Mouse (Mus musculus) small intestine, adult 2 months (tissue): ENCODE measurements at regions not wholly inside any gene's neighbourhood (a gene's known extent, or its start where the extent isn't known, plus 50 kb on each side); places are given as distances from the start of the nearest gene placed in this dataset.

Experiments used
- H3K27ac ChIP-seq: fragments of 200-500 bp; 2 replicates; pipeline ENCODE4 v1.5.1; 2012; ENCODE audit warnings: low read depth, low read length, control low read depth, inconsistent platforms; ENCODE audit not compliant: insufficient read depth
- H3K27me3 ChIP-seq: fragments of 200-500 bp; 2 replicates; pipeline ENCODE4 v1.6.1; 2012; ENCODE audit warnings: mild to moderate bottlenecking, moderate library complexity, low read length, inconsistent platforms; ENCODE audit not compliant: control insufficient read depth, insufficient read depth
- H3K36me3 ChIP-seq: fragments of 200-500 bp; 2 replicates; pipeline ENCODE4 v1.6.1; 2012; ENCODE audit warnings: mild to moderate bottlenecking, low read length, control low read depth, inconsistent platforms; ENCODE audit not compliant: control insufficient read depth, insufficient read depth
- H3K4me1 ChIP-seq: fragments of 200-500 bp; 2 replicates; pipeline ENCODE4 v1.6.1; 2012; ENCODE audit warnings: low read length, inconsistent platforms, mixed read lengths; ENCODE audit not compliant: control insufficient read depth, insufficient read depth, insufficient read length
- H3K4me3 ChIP-seq: fragments of 200-500 bp; 2 replicates; pipeline ENCODE4 v1.5.1; 2012; ENCODE audit warnings: low read depth, mild to moderate bottlenecking, control low read depth, inconsistent platforms, low read length, moderate library complexity
- CTCF ChIP-seq: fragments of 200-500 bp; IDR thresholded peaks from 2 replicates; pipeline ENCODE4 v1.5.1; 2012; ENCODE audit warnings: low read depth, mild to moderate bottlenecking, control low read depth, inconsistent platforms, low read length, moderate library complexity, mixed read lengths; ENCODE audit not compliant: insufficient replicate concordance, insufficient read length; ENCODE audit errors: extremely low read depth
- POLR2A ChIP-seq: fragments of 200-500 bp; IDR thresholded peaks from 2 replicates; pipeline ENCODE4 v1.6.1; 2012; ENCODE audit warnings: low read depth, mild to moderate bottlenecking, control low read depth, inconsistent platforms, low read length, moderate library complexity
- WGBS: fragments of 180-500 bp; shearing (Covaris S2); methylation state at CpG from one replicate; pipeline ENCODE4 v1.1.7; 2018; 5-methylcytosine and 5-hydroxymethylcytosine counted together

- Histone ChIP-seq H3K36me3 (no peaks in the 10 kb centered on the region), H3K27ac (no peak overlapping the region), H3K4me1 (no peaks in the 10 kb centered on the region; the same call in 1 of the 2 replicates), H3K4me3 (no peak overlapping the region), H3K27me3 (no peaks in the 10 kb centered on the region)
- WGBS: 58% methylated on average over 5 of the region's 5 CpGs
- TF ChIP-seq POLR2A: no peak
These were observed 306.4 kb upstream of the Dio3 start for GRCm38 (mm10) chr12:109972366-109973015.

- Histone ChIP-seq H3K27me3 (no peaks in the 10 kb centered on the region), H3K36me3 (no peaks in the 10 kb centered on the region), H3K27ac (no peak overlapping the region), H3K4me3 (no peak overlapping the region), H3K4me1 (no peaks in the 10 kb centered on the region; the same call in 1 of the 2 replicates)
- no peak for TF ChIP-seq POLR2A
- TF ChIP-seq CTCF: no peak
- WGBS: 43% methylated on average over 4 of the region's 4 CpGs
These were observed 305.3 kb upstream of the Dio3 start for GRCm38 (mm10) chr12:109973598-109973997.

- WGBS: 87% methylated on average over 17 of the region's 17 CpGs
- TF ChIP-seq POLR2A (no peak), CTCF (no peak)
- no peaks in the 10 kb centered on the region for H3K27me3 ChIP-seq
- H3K36me3 ChIP-seq: no peaks in the 10 kb centered on the region
- H3K4me3 ChIP-seq: no peak overlapping the region
- no peaks in the 10 kb centered on the region; the same call in 1 of the 2 replicates for H3K4me1 ChIP-seq
- no peak overlapping the region for H3K27ac ChIP-seq
These were observed 303.5 kb upstream of the Dio3 start for GRCm38 (mm10) chr12:109975176-109975972.

GRCm38 (mm10) chr12:109984651-109985050 is 294.2 kb upstream of the Dio3 start:
- no peak overlapping the region for H3K4me3 ChIP-seq
- TF ChIP-seq CTCF (no peak), POLR2A (no peak)
- WGBS: 83% methylated on average over 11 of the region's 11 CpGs

GRCm38 (mm10) chr12:109993410-109993809 is 285.5 kb upstream of the Dio3 start:
- Histone ChIP-seq H3K27me3 (no peaks in the 10 kb centered on the region), H3K4me1 (no peaks in the 10 kb centered on the region), H3K36me3 (no peaks in the 10 kb centered on the region), H3K27ac (no peak overlapping the region), H3K4me3 (no peak overlapping the region)
- TF ChIP-seq POLR2A (no peak), CTCF (no peak)
- 91% methylated on average over 7 of the region's 7 CpGs for WGBS

More at GRCm38 (mm10) chr12:109984651-109985050, 294.2 kb upstream of the Dio3 start:
- H3K27ac ChIP-seq: no peak overlapping the region
- H3K27me3 ChIP-seq: no peaks in the 10 kb centered on the region
- no peaks in the 10 kb centered on the region for H3K36me3 ChIP-seq
- no peaks in the 10 kb centered on the region for H3K4me1 ChIP-seq

GRCm38 (mm10) chr12:110002717-110003116 is 276.2 kb upstream of the Dio3 start:
- H3K4me1 ChIP-seq: no peaks in the 10 kb centered on the region
- no peak overlapping the region for H3K4me3 ChIP-seq
- WGBS: 73% methylated on average over 2 of the region's 2 CpGs
- TF ChIP-seq CTCF: no peak
- no peak for TF ChIP-seq POLR2A
- no peaks in the 10 kb centered on the region for H3K27me3 ChIP-seq
- H3K36me3 ChIP-seq: no peaks in the 10 kb centered on the region
- no peak overlapping the region for H3K27ac ChIP-seq

- Histone ChIP-seq H3K4me3 (no peak overlapping the region), H3K4me1 (no peaks in the 10 kb centered on the region), H3K36me3 (no peaks in the 10 kb centered on the region), H3K27me3 (no peaks in the 10 kb centered on the region), H3K27ac (no peak overlapping the region)
- TF ChIP-seq CTCF (peak; percentile 49; the same call in 1 of the 2 replicates), POLR2A (no peak)
- 47% methylated on average over 4 of the region's 4 CpGs for WGBS
These were observed 269.7 kb upstream of the Dio3 start for GRCm38 (mm10) chr12:110009136-110009535.
